Mouse (Mus musculus): ENCODE results near the gene Zfc3h1.

The Zfc3h1 gene

DNA sequence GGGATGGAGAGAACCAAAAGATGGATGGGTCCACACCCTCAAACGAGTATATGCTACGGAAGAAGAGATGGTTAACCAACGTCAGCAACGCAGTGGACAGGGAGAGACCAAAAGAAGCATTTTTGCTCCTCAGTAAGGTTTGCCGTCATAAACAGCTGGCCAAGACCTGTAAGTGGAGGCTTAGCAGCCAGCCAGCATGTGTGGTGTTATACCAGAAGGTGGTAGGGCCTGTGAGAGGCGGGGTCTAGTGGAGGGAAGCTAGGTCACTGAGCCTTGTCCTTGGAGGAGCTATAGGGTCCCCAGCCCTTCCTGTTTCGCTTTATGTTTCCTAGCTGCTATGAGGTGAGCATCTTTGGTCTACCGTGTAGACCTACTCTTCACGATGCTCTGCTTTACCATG, 91.7 kb downstream of the Zfc3h1 start:
- no peak for DNase-seq (ENCODE audit: low spot score in 2 of 2)

GRCm38 (mm10) chr10:115478441-115479141, 93.8 kb downstream of the Zfc3h1 start:
- no peak for DNase-seq (ENCODE audit: low spot score in 2 of 2)

Measured in right cerebral cortex, adult 2 months (tissue).